Mouse (Mus musculus) embryonic facial prominence, embryonic 14.5 days (tissue): ENCODE measurements around the gene Hoxd11. TPM values are rescaled to one million over a fixed set of nuclear protein-coding genes. Genes with fewer than 3 reads are reported as not detected.
A peak's percentile ranks its signal among the peaks of the same experiment; 100 is the strongest.

ENCODE experiments used
- ATAC-seq: fragments of 200-750 bp; cut with Nextera tagmentation; 2 replicates; pipeline ENCODE4 v1.8.0; 2017; ENCODE audit warnings: low read depth, moderate number of reproducible peaks, moderate TSS enrichment
- DNase-seq: peaks from one replicate; pipeline ENCODE4 v3.0.0-alpha.2; 2015; ENCODE audit warnings: low spot score
- H3K27ac ChIP-seq: fragments of 300-500 bp; sonication (generic); replicated peaks from 2 replicates; pipeline ENCODE4 v1.5.1; 2014; ENCODE audit warnings: low read depth, mild to moderate bottlenecking, low read length, moderate library complexity
- H3K27me3 ChIP-seq: fragments of 300-500 bp; sonication (generic); replicated peaks from 2 replicates; pipeline ENCODE4 v1.6.1; 2014; ENCODE audit warnings: low read length; ENCODE audit not compliant: control insufficient read depth, insufficient read depth
- H3K36me3 ChIP-seq: fragments of 300-500 bp; sonication (generic); 2 replicates; pipeline ENCODE4 v1.6.1; 2014; ENCODE audit warnings: low read length, mixed read lengths; ENCODE audit not compliant: control insufficient read depth, insufficient read depth
- H3K4me1 ChIP-seq: fragments of 300-500 bp; sonication (generic); 2 replicates; pipeline ENCODE4 v1.6.1; 2014; ENCODE audit warnings: antibody characterized with exemption, low read length; ENCODE audit not compliant: control insufficient read depth, insufficient read depth
- H3K4me2 ChIP-seq: fragments of 300-500 bp; sonication (generic); 2 replicates; pipeline ENCODE4 v1.6.1; 2014; ENCODE audit warnings: low read depth, mild to moderate bottlenecking, low read length, moderate library complexity, mixed read lengths
- H3K4me3 ChIP-seq: fragments of 300-500 bp; sonication (generic); 2 replicates; pipeline ENCODE4 v1.5.1; 2014; ENCODE audit warnings: low read depth, mild to moderate bottlenecking, low read length
- H3K9ac ChIP-seq: fragments of 300-500 bp; sonication (generic); 2 replicates; pipeline ENCODE4 v1.6.1; 2014; ENCODE audit warnings: low read depth, mild to moderate bottlenecking, low read length, moderate library complexity, mixed read lengths
- H3K9me3 ChIP-seq: fragments of 300-500 bp; sonication (generic); 2 replicates; pipeline ENCODE4 v1.6.1; 2016; ENCODE audit warnings: low read length; ENCODE audit not compliant: control insufficient read depth
- WGBS: fragments of 180-500 bp; shearing (Covaris S2); extraction: QIAGEN DNeasy Blood & Tissue Kit; methylation state at CpG from one replicate; pipeline ENCODE4 v1.1.7; 2014; 5-methylcytosine and 5-hydroxymethylcytosine counted together
- polyA plus RNA-seq: library from polyadenylated mRNA; unstranded; fragments of >200 nt; fragmentation: Nextera tagmentation; extraction: Ambion mirVana; gene quantifications from 2 replicates; pipeline ENCODE4 v1.2.1, GENCODE M21; 2014

Hoxd11 gene
- polyA plus RNA-seq, 1 experiment from 2014 or later: not detected

DNA sequence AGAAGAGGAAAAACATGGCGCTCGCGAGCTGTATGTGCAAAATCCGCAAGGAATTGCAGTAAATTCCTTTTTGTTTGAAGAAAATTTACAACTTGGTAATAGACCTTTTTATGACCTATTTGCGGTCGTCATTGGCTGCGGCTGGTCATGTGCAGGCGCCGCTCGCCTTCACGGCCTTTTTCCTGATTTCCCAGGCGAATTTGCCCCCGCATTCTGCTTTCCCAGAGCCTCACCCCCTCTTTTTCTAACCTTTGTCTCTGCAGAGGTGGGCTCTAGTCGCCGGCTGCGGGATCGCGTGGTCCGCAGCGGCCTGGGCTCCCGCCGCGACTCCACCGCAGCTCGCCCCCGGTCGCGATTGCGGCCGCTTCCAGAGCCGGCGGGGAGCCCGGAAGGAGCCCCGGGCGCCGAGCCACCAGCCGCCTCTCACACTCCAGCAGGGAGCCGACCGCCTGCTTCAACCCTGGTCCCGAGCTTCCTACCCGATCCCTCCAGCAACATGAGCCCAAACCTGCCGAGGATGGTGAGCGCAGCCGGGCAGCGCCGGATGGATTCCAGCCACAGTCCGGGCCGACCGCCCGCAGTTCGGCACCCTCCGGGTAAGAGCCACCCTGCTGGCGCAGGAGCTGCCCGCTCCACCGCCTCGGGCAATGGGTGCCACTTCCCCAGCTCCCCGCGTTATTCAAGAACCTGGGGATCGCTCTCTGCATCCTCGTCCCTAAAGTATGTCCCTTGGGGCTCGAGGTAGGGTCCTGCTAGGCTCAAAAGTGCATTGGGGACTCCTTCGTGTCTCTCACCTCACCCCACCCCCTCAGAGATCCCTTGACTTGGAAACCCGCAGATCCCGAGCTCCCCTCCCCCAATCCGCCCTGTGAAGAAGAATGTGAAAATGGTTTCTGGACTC, 32.6 kb downstream of the Hoxd11 start, which contains the start of the genes Hoxd3 and Hoxd4:
TSS of gene Hoxd3 (plus strand) at position 207 of the 901 bp plus-strand sequence.
TSS of gene Hoxd4 (plus strand) at position 209 of the 901 bp plus-strand sequence.
- Histone ChIP-seq H3K4me3 (peak within 1 kb of the TSS; percentile 42), H3K4me2 (peak within 1 kb of the TSS; percentile 53), H3K27me3 (peaks cover 99% of the 10 kb centered on the region), H3K36me3 (no peaks in the 10 kb centered on the region), H3K9ac (peak within 1 kb of the TSS; percentile 51), H3K4me1 (peaks cover 2% of the 10 kb centered on the region; the same call in 1 of the 2 replicates), H3K9me3 (no peaks in the 10 kb centered on the region), H3K27ac (0 out of 2 replicates have a peak within 1 kb of the TSS, but pooled peaks have one; percentile 13)
- no peak for DNase-seq
- no peak for ATAC-seq
- WGBS: 1% methylated on average over 48 of the region's 65 CpGs

DNA sequence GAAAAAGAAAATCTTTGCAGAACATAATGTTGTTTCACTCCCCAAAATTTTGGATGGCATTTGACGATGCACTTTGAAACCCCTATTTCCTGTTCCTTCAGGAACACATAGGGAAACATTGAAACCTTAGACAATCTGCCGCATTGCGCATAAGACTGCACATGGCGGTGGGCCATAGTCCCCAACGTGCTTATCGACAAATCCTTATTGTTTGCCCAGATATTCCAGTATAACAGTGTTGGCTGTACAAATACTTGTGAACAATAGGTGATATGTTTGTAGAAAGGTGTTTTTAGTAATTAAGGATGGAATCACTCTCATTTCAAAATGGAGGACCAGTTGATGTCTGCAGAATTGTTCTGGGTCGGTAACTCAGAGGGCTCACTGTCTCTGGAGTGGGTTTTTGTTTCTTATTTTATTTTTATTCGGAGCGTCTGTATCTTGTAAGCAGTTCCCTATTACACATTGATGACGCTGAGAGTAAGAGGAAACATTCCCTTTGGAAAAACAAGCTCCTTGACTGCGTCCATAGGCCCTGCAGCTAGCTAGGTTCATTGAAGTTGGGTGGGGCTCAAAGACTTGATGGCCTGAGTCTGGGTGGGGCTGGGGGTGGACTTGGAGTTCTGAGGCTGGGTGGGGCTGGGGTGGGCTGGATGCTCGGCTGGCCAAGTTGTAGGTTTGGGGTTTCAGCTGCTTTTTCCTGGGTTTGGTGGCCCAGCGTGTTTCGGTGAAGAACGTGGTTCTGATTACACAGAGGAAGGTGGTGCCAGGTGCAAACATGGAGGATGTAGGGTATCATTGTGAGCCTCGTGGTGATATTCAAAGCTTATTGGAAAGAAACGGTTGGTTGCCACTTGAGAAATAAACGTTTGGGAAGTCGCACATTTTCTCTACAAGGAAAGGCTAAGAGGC, 34.1 kb downstream of the Hoxd11 start:
- peaks cover 2% of the 10 kb centered on the region; the same call in 1 of the 2 replicates for H3K4me1 ChIP-seq
- no peak for ATAC-seq
- H3K36me3 ChIP-seq: no peaks in the 10 kb centered on the region
- H3K27ac ChIP-seq: no peak overlapping the region
- DNase-seq: no peak
- no peak overlapping the region for H3K9ac ChIP-seq
- peak overlapping the region; percentile 18; the same call in 1 of the 2 replicates for H3K4me2 ChIP-seq
- 7% methylated on average over 19 of the region's 19 CpGs for WGBS
- H3K4me3 ChIP-seq: no peak overlapping the region
- no peaks in the 10 kb centered on the region for H3K9me3 ChIP-seq
- H3K27me3 ChIP-seq: peaks cover 100% of the 10 kb centered on the region

DNA sequence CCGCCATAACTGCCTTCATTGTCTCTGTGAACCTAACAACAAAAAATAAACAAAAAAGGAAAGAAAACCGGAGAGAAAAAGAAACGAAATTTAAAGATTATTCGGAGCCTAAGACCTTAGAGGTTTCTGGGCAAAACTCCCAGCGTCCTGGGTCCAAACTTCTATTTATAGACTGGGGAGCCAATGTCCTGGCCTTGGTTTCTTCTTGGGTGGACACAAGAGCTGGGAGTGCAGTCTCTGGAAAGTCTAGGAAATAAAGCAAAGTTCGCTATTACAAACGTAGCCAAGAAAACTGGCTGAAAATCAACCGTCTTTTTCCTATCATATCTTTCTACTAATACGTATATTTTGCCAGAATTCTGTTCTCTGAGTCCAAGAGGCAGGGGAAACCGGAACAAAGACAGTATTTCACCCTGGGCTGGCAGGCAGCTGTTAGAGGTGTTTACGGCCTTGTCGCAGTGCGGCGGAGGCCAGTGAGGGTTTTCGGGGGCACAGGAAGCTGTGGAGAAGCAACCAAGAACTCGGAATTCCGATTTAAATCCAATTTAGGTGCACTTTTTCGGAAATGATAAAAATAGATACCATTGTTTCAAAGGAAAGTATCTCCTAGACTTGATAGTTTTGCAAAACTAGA, 34.9 kb downstream of the Hoxd11 start:
- Histone ChIP-seq H3K4me1 (peaks cover 2% of the 10 kb centered on the region; the same call in 1 of the 2 replicates), H3K27ac (no peak overlapping the region; the same call in 1 of the 2 replicates), H3K36me3 (no peaks in the 10 kb centered on the region), H3K9ac (no peak overlapping the region), H3K4me2 (peak overlapping the region; percentile 18; the same call in 1 of the 2 replicates), H3K4me3 (no peak overlapping the region), H3K27me3 (peaks cover 100% of the 10 kb centered on the region), H3K9me3 (no peaks in the 10 kb centered on the region)
- ATAC-seq (no peak), DNase-seq (no peak)
- WGBS: 5% methylated on average over 18 of the region's 18 CpGs

GRCm38 (mm10) chr2:74714881-74715280, 35.5 kb downstream of the Hoxd11 start:
- Histone ChIP-seq H3K27me3 (peaks cover 100% of the 10 kb centered on the region), H3K4me2 (peak overlapping the region; percentile 18; the same call in 1 of the 2 replicates), H3K36me3 (no peaks in the 10 kb centered on the region), H3K9me3 (no peaks in the 10 kb centered on the region), H3K4me1 (peaks cover 2% of the 10 kb centered on the region; the same call in 1 of the 2 replicates), H3K4me3 (no peak overlapping the region), H3K9ac (no peak overlapping the region), H3K27ac (no peak overlapping the region)
- DNase-seq (no peak), ATAC-seq (no peak)
- WGBS: 2% methylated on average over 14 of the region's 14 CpGs

- peak overlapping the region; percentile 53 for H3K4me2 ChIP-seq
- H3K9ac ChIP-seq: no peak overlapping the region
- H3K4me1 ChIP-seq: peaks cover 2% of the 10 kb centered on the region; the same call in 1 of the 2 replicates
- WGBS: 3% methylated on average over 26 of the region's 26 CpGs
- peak; percentile 85 for ATAC-seq
- no peaks in the 10 kb centered on the region for H3K9me3 ChIP-seq
- peak; percentile 92 for DNase-seq
- no peaks in the 10 kb centered on the region for H3K36me3 ChIP-seq
- peaks cover 99% of the 10 kb centered on the region for H3K27me3 ChIP-seq
- H3K4me3 ChIP-seq: peak overlapping the region; percentile 32
- no peak overlapping the region for H3K27ac ChIP-seq
Observed at GRCm38 (mm10) chr2:74715504-74716241, 36.3 kb downstream of the Hoxd11 start.

DNA sequence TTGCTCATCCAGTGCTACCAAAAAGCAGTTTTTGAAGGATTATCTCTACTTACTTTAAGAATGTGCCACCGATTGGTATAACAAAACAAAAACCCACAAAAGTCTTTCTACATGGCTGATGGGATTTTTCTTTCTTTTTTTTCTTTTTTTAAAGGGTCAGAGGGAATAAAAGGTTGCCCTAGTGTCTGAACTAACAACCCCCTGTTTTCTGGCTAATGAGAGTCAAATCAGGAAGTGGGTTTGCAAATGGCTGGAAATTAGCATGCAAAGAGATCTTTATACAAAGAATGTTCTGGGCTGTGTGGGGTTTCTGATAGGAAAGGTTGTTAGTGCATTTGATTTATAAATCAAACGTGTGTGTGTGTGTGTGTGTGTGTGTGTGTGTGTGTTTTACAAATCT, 41.0 kb downstream of the Hoxd11 start:
- Histone ChIP-seq H3K36me3 (no peaks in the 10 kb centered on the region), H3K27me3 (peaks cover 99% of the 10 kb centered on the region), H3K4me1 (0 out of 2 replicates have a peak, but pooled peaks cover 2% of the 10 kb centered on the region), H3K4me2 (no peak overlapping the region), H3K27ac (no peak overlapping the region), H3K9ac (no peak overlapping the region), H3K9me3 (no peaks in the 10 kb centered on the region), H3K4me3 (no peak overlapping the region)
- DNase-seq (no peak), ATAC-seq (no peak)
- WGBS: 18% methylated on average over 2 of the region's 2 CpGs

GRCm38 (mm10) chr2:74720955-74721491, 41.7 kb downstream of the Hoxd11 start:
- Histone ChIP-seq H3K27me3 (peaks cover 99% of the 10 kb centered on the region), H3K27ac (no peak overlapping the region), H3K36me3 (no peaks in the 10 kb centered on the region), H3K4me2 (no peak overlapping the region), H3K4me3 (no peak overlapping the region), H3K9ac (no peak overlapping the region), H3K4me1 (0 out of 2 replicates have a peak, but pooled peaks cover under 1% of the 10 kb centered on the region), H3K9me3 (no peaks in the 10 kb centered on the region)
- DNase-seq: no peak
- ATAC-seq: no peak
- 25% methylated on average over 5 of the region's 5 CpGs for WGBS
